Mouse (Mus musculus) heart, postnatal 0 days (tissue): ENCODE measurements around the gene Nrg3.

Experiments
- CTCF ChIP-seq: IDR thresholded peaks from 2 replicates; pipeline ENCODE4 v1.5.1; 2016; ENCODE audit warnings: antibody characterized with exemption, control low read depth, low read depth
- EP300 ChIP-seq: IDR thresholded peaks from 2 replicates; pipeline ENCODE4 v1.6.1; 2016; ENCODE audit warnings: antibody characterized with exemption, low read depth

DNA sequence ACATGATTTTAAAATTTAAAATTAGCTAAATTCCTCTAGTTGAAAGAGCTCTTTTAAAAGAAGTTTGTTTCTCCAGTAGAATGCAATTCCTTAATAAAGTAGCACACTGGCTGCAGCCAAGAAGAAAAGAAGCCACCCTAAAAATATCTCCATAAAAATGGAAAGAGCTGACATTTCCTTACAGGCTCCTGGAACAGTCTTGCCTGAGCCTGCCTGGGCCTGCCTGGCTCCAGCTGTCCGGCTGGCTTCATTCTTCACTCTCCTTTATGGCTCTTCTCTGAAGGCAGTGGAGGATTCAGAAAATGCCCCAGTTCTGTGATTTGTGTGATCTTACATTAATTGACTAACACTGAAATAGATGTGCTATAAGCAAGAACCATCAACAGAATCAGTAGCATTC is 433.8 kb downstream of the Nrg3 start:
- TF ChIP-seq CTCF: no peak
- no peak for TF ChIP-seq EP300
